Mouse (Mus musculus) CH12.LX (cell line): Measurements from ENCODE around the gene Ftcd. TPM values are rescaled to one million over a fixed set of nuclear protein-coding genes. Genes with fewer than 3 reads are reported as not detected.

Source experiments
- DNase-seq: peaks from one replicate; pipeline ENCODE4 v3.0.0-alpha.2; 2013; ENCODE audit errors: extremely low read depth
- H3K27ac ChIP-seq: 2 replicates; pipeline ENCODE4 v1.5.1; 2012; ENCODE audit warnings: low read depth, mild to moderate bottlenecking, control low read depth, moderate library complexity; ENCODE audit not compliant: insufficient read depth
- H3K27me3 ChIP-seq: replicated peaks from 2 replicates; pipeline ENCODE3; 2012; ENCODE audit warnings: inconsistent platforms
- H3K36me3 ChIP-seq, 2 experiments: replicated peaks in 1 of 2; 2 replicates each; pipeline versions ENCODE3 to v1.6.1; 2012; ENCODE audit warnings: inconsistent platforms in 1 of 2, low read length in 1 of 2, mild to moderate bottlenecking in 1 of 2, mixed read lengths in 1 of 2, moderate library complexity in 1 of 2; ENCODE audit not compliant: control insufficient read depth in 1 of 2, insufficient read depth in 1 of 2
- H3K4me1 ChIP-seq, 2 experiments: 2 replicates each; pipeline ENCODE4 v1.6.1; 2012; ENCODE audit warnings: inconsistent platforms in 1 of 2, moderate library complexity in 1 of 2; ENCODE audit not compliant: insufficient read depth in 2 of 2, control insufficient read depth in 1 of 2
- H3K4me2 ChIP-seq: 2 replicates; pipeline ENCODE4 v1.6.1; 2012; ENCODE audit warnings: low read depth, mild to moderate bottlenecking, control low read depth; ENCODE audit not compliant: poor library complexity, insufficient read depth, severe bottlenecking
- H3K4me3 ChIP-seq, 3 experiments: fragments of 150-350 bp in 1 of 3; sonication (generic) in 1 of 3; replicated peaks in 1 of 3; 2 replicates each; pipeline versions ENCODE3 to v1.5.1; 2011 to 2012; ENCODE audit warnings: low read depth in 2 of 3, low read length in 2 of 3, mild to moderate bottlenecking in 2 of 3, moderate library complexity in 2 of 3, control low read depth in 1 of 3, improper control_type of control experiment in 1 of 3, inconsistent platforms in 1 of 3, mixed read lengths in 1 of 3; ENCODE audit not compliant: poor library complexity in 1 of 3
- H3K79me2 ChIP-seq: replicated peaks from 2 replicates; pipeline ENCODE4 v1.6.1; 2012; ENCODE audit warnings: mild to moderate bottlenecking, moderate library complexity; ENCODE audit not compliant: control insufficient read depth, poor library complexity, insufficient read depth, severe bottlenecking; ENCODE audit errors: extremely low read depth
- H3K9ac ChIP-seq: 2 replicates; pipeline ENCODE4 v1.6.1; 2012; ENCODE audit warnings: low read depth, mild to moderate bottlenecking, control low read depth, moderate library complexity; ENCODE audit not compliant: insufficient read depth
- H3K9me3 ChIP-seq: replicated peaks from 2 replicates; pipeline ENCODE3; 2012; ENCODE audit warnings: low read length, inconsistent platforms, mixed read lengths
- CHD1 ChIP-seq: IDR thresholded peaks from 2 replicates; pipeline ENCODE4 v1.6.1; 2012; ENCODE audit warnings: low read depth, low read length, improper control_type of control experiment, inconsistent platforms
- CHD2 ChIP-seq: IDR thresholded peaks from 2 replicates; pipeline ENCODE4 v1.6.1; 2011; ENCODE audit warnings: low read length, improper control_type of control experiment
- E2F4 ChIP-seq: IDR thresholded peaks from 2 replicates; pipeline ENCODE4 v1.6.1; 2011; ENCODE audit warnings: low read depth, low read length, improper control_type of control experiment; ENCODE audit not compliant: insufficient replicate concordance
- ELF1 ChIP-seq: IDR thresholded peaks from 2 replicates; pipeline ENCODE4 v1.6.1; 2014; ENCODE audit warnings: low read depth, mild to moderate bottlenecking, inconsistent platforms, low read length, improper control_type of control experiment
- GABPA ChIP-seq: IDR thresholded peaks from 2 replicates; pipeline ENCODE4 v1.6.1; 2012; ENCODE audit warnings: low read depth, low read length, improper control_type of control experiment, inconsistent platforms; ENCODE audit not compliant: insufficient replicate concordance
- IRF4 ChIP-seq: IDR thresholded peaks from 2 replicates; pipeline ENCODE4 v1.6.1; 2014; ENCODE audit warnings: low read depth, mild to moderate bottlenecking, inconsistent platforms, low read length, improper control_type of control experiment
- JUN ChIP-seq: IDR thresholded peaks from 2 replicates; pipeline ENCODE4 v1.6.1; 2011; ENCODE audit warnings: low read depth, mild to moderate bottlenecking, low read length, improper control_type of control experiment, moderate library complexity; ENCODE audit not compliant: insufficient read depth
- JUND ChIP-seq: conservative IDR thresholded peaks from 2 replicates; pipeline ENCODE4 v1.6.1; 2011; ENCODE audit warnings: low read depth, low read length, improper control_type of control experiment
- MAFK ChIP-seq: IDR thresholded peaks from 2 replicates; pipeline ENCODE4 v1.6.1; 2011; ENCODE audit warnings: low read length, improper control_type of control experiment; ENCODE audit not compliant: insufficient replicate concordance
- MEF2A ChIP-seq: IDR thresholded peaks from 2 replicates; pipeline ENCODE4 v1.6.1; 2014; ENCODE audit warnings: low read depth, mild to moderate bottlenecking, inconsistent platforms, low read length, improper control_type of control experiment, borderline replicate concordance
- MXI1 ChIP-seq: IDR thresholded peaks from 2 replicates; pipeline ENCODE4 v1.6.1; 2011; ENCODE audit warnings: mild to moderate bottlenecking, low read depth, low read length, improper control_type of control experiment
- POLR2A ChIP-seq: IDR thresholded peaks from 2 replicates; pipeline ENCODE4 v1.6.1; 2011; ENCODE audit warnings: low read depth, mild to moderate bottlenecking, improper control_type of control experiment, low read length
- POLR2AphosphoS2 ChIP-seq: IDR thresholded peaks from 2 replicates; pipeline ENCODE4 v1.6.1; 2011; ENCODE audit warnings: low read depth, low read length, improper control_type of control experiment
- RAD21 ChIP-seq: IDR thresholded peaks from 2 replicates; pipeline ENCODE4 v1.6.1; 2011; ENCODE audit warnings: low read depth, mild to moderate bottlenecking, low read length, improper control_type of control experiment, moderate library complexity
- RCOR1 ChIP-seq: conservative IDR thresholded peaks from 2 replicates; pipeline ENCODE4 v1.6.1; 2012; ENCODE audit warnings: low read depth, mild to moderate bottlenecking, inconsistent platforms, low read length, improper control_type of control experiment
- SIN3A ChIP-seq: IDR thresholded peaks from 2 replicates; pipeline ENCODE4 v1.6.1; 2012; ENCODE audit warnings: low read length, improper control_type of control experiment, inconsistent platforms
- USF2 ChIP-seq: conservative IDR thresholded peaks from 2 replicates; pipeline ENCODE4 v1.6.1; 2011; ENCODE audit warnings: low read depth, low read length, improper control_type of control experiment
- ZC3H11A ChIP-seq: IDR thresholded peaks from 2 replicates; pipeline ENCODE4 v1.6.1; 2012; ENCODE audit warnings: low read depth, mild to moderate bottlenecking, inconsistent platforms, low read length, improper control_type of control experiment
- dilution Hi-C: fragments of 300-500 bp; cut with MboI; formaldehyde crosslinking; loops from 2 replicates; pipeline ENCODE4 v1.14.3; 2020; ENCODE audit warnings: low sequenced_read_pairs; ENCODE audit not compliant: extremely low pct_unique_long_range_greater_than_20kb, extremely low pct_ligation_motif_present
- in situ Hi-C: fragments of 300-500 bp; cut with MboI; formaldehyde crosslinking; loops from 3 replicates; pipeline ENCODE4 v1.14.3; 2019; ENCODE audit warnings: low sequenced_read_pairs, low pct_ligation_motif_present, low pct_unique_long_range_greater_than_20kb, mixed read lengths
- polyA plus RNA-seq: library from polyadenylated mRNA; unstranded; fragments of >175 nt; gene quantifications from 2 replicates; pipeline ENCODE4 v1.2.1, GENCODE M21; 2012; ENCODE audit warnings: low read depth; ENCODE audit not compliant: insufficient read length
- total RNA-seq, 2 experiments: library from RNA; depleted of rRNA; stranded (reverse); fragments of 300-350 nt in 1 of 2; fragments of >200 nt in 1 of 2; gene quantifications; 2 replicates each; pipeline ENCODE4 v1.2.3; 2012 to 2014

The Ftcd gene
- total and polyA plus RNA-seq, 3 experiments, result not detected

- TF ChIP-seq USF2, result no peak
- TF ChIP-seq CHD1, result no peak
- no peak for TF ChIP-seq RCOR1
- TF ChIP-seq CHD2, result no peak
- peak; percentile 50 for TF ChIP-seq RAD21
- no peak for TF ChIP-seq POLR2A
- TF ChIP-seq JUND, result no peak
- no peak for TF ChIP-seq ZC3H11A
- no peak for TF ChIP-seq POLR2AphosphoS2
- TF ChIP-seq MEF2A, result no peak
- no peak for TF ChIP-seq SIN3A
- TF ChIP-seq GABPA, result no peak
Observed at GRCm38 (mm10) chr10:76622928-76623680, 47.7 kb downstream of the Ftcd start, which contains the start of gene Col6a2 (continued).

- in situ Hi-C loops (no loop called here), dilution Hi-C loops (no loop called here)
- H3K4me3 ChIP-seq, result no peak overlapping the region
- no peak for TF ChIP-seq POLR2A
- no peak for TF ChIP-seq GABPA
- no peak for TF ChIP-seq POLR2AphosphoS2
- no peak for TF ChIP-seq IRF4
- no peak for TF ChIP-seq E2F4
- TF ChIP-seq JUN, result no peak
- TF ChIP-seq MAFK, result no peak
- no peak for TF ChIP-seq JUND
- H3K27me3 ChIP-seq, result peaks cover 69% of the 10 kb centered on the region
- no peak overlapping the region for H3K27ac ChIP-seq
- no peak for DNase-seq
- H3K36me3 ChIP-seq, result no peaks in the 10 kb centered on the region
- H3K9ac ChIP-seq, result no peak overlapping the region
- no peaks in the 10 kb centered on the region for H3K9me3 ChIP-seq
- H3K4me1 ChIP-seq, result peaks cover 2 to 4% of the 10 kb centered on the region in 2 experiments; a peak in 3 of 4 replicates
- no peaks in the 10 kb centered on the region for H3K79me2 ChIP-seq
- H3K4me2 ChIP-seq, result peak overlapping the region; percentile 74
Observed at GRCm38 (mm10) chr10:76623734-76624133, 48.3 kb downstream of the Ftcd start.

GRCm38 (mm10) chr10:76624903-76625302, 49.5 kb downstream of the Ftcd start:
- H3K79me2 ChIP-seq, result no peaks in the 10 kb centered on the region
- no peak overlapping the region for H3K27ac ChIP-seq
- peaks cover 2 to 4% of the 10 kb centered on the region in 2 experiments; a peak in 3 of 4 replicates for H3K4me1 ChIP-seq
- dilution Hi-C loops (no loop called here), in situ Hi-C loops (no loop called here)
- H3K4me3 ChIP-seq, result no peak overlapping the region
- no peak for DNase-seq
- TF ChIP-seq ELF1, result no peak
- no peak for TF ChIP-seq MXI1
- TF ChIP-seq MEF2A, result no peak
- H3K27me3 ChIP-seq, result peaks cover 72% of the 10 kb centered on the region
- no peaks in the 10 kb centered on the region for H3K36me3 ChIP-seq
- no peak overlapping the region for H3K4me2 ChIP-seq
- H3K9me3 ChIP-seq, result no peaks in the 10 kb centered on the region
- H3K9ac ChIP-seq, result no peak overlapping the region
